In genomic region chr11:84880971-84881370, GRCm38 (mm10) we compare ENCODE assay signal across 8 mouse cellular contexts. TPM values are rescaled to one million over a fixed set of nuclear protein-coding genes. Genes with fewer than 3 reads are reported as not detected.
A peak's percentile ranks its signal among the peaks of the same experiment; 100 is the strongest.
DNase-seq lines count a peak whose midpoint lies in the region; ATAC-seq and TF ChIP-seq lines count a peak whose summit lies in the region.

No protein-coding gene starts in this region.

- H3K4me3 ChIP-seq in kidney, postnatal 0 days (replicated peaks; ENCODE audit: low read depth, low read length): peak overlapping the region; percentile 87
- H3K4me3 ChIP-seq in brown adipose tissue, adult 24 weeks (ENCODE audit: insufficient read depth, low read depth, low read length): peak overlapping the region; percentile 99
- peak overlapping the region; percentile 74 for H3K4me3 ChIP-seq in hindbrain, embryonic 14.5 days (replicated peaks; ENCODE audit: low read length)
- peak overlapping the region; percentile 84 for H3K4me3 ChIP-seq in midbrain, embryonic 16.5 days (ENCODE audit: low read depth, low read length)

- peak overlapping the region; percentile 93 for H3K4me2 ChIP-seq in kidney, postnatal 0 days (ENCODE audit: low read length)
- peak overlapping the region; percentile 67 for H3K4me2 ChIP-seq in hindbrain, embryonic 14.5 days (replicated peaks)
- H3K4me2 ChIP-seq in midbrain, embryonic 16.5 days (ENCODE audit: low read length): peak overlapping the region; percentile 86

- H3K27me3 ChIP-seq in kidney, postnatal 0 days (ENCODE audit: insufficient read depth, low read length): no peaks in the 10 kb centered on the region
- H3K27me3 ChIP-seq in hindbrain, embryonic 14.5 days (ENCODE audit: control insufficient read depth, insufficient read depth, low read length): no peaks in the 10 kb centered on the region
- no peaks in the 10 kb centered on the region for H3K27me3 ChIP-seq in midbrain, embryonic 16.5 days (ENCODE audit: control insufficient read depth, insufficient read depth, low read depth, low read length)

- H3K9me3 ChIP-seq in kidney, postnatal 0 days (replicated peaks; ENCODE audit: low read length): no peaks in the 10 kb centered on the region
- no peaks in the 10 kb centered on the region for H3K9me3 ChIP-seq in hindbrain, embryonic 14.5 days (ENCODE audit: control insufficient read depth, low read length)
- H3K9me3 ChIP-seq in midbrain, embryonic 16.5 days (replicated peaks; ENCODE audit: control insufficient read depth, low read length, poor library complexity, severe bottlenecking): no peaks in the 10 kb centered on the region

- DNase-seq in kidney, postnatal 0 days (ENCODE audit: low spot score): peak; percentile 30
- DNase-seq in kidney, adult 9 months: no peak
- DNase-seq in hindbrain, embryonic 14.5 days (ENCODE audit: low spot score): no peak
- DNase-seq in urinary bladder, postnatal 14 days (ENCODE audit: low spot score): no peak
- no peak for DNase-seq in adrenal gland, adult (ENCODE audit: inconsistent age in 2 of 2, low spot score in 1 of 2)
- DNase-seq in cerebellum, postnatal 4 days (ENCODE audit: low spot score in 2 of 2): no peak

- 0 out of 2 replicates have a peak, but pooled peaks have one; percentile 11 for ATAC-seq in kidney, postnatal 0 days (replicated peaks; ENCODE audit: low FRiP score, low read depth)
- ATAC-seq in hindbrain, embryonic 14.5 days (ENCODE audit: low FRiP score): no peak
- no peak for ATAC-seq in midbrain, embryonic 16.5 days

- peak overlapping the region; percentile 94 for H3K27ac ChIP-seq in kidney, postnatal 0 days
- no peak overlapping the region for H3K27ac ChIP-seq in brown adipose tissue, adult 24 weeks (replicated peaks; ENCODE audit: low read depth, low read length)
- peak overlapping the region; percentile 86 for H3K27ac ChIP-seq in hindbrain, embryonic 14.5 days
- peak overlapping the region; percentile 87 for H3K27ac ChIP-seq in midbrain, embryonic 16.5 days (ENCODE audit: low read length)

- WGBS in kidney, postnatal 0 days: 43% methylated on average over 9 of the region's 9 CpGs
- WGBS in hindbrain, embryonic 14.5 days: 61% methylated on average over 9 of the region's 9 CpGs
- WGBS in midbrain, embryonic 16.5 days: 64% methylated on average over 9 of the region's 9 CpGs

- peaks cover 5% of the 10 kb centered on the region; the same call in 1 of the 2 replicates for H3K4me1 ChIP-seq in kidney, postnatal 0 days (replicated peaks; ENCODE audit: insufficient read depth, low read length)
- no peaks in the 10 kb centered on the region for H3K4me1 ChIP-seq in brown adipose tissue, adult 24 weeks (ENCODE audit: control insufficient read depth, insufficient read depth, insufficient read length, low read length)
- H3K4me1 ChIP-seq in hindbrain, embryonic 14.5 days (replicated peaks; ENCODE audit: control insufficient read depth, insufficient read depth, low read length): peaks cover 18% of the 10 kb centered on the region
- H3K4me1 ChIP-seq in midbrain, embryonic 16.5 days (ENCODE audit: control insufficient read depth, insufficient read depth, low read length): peaks cover 15% of the 10 kb centered on the region

- TF ChIP-seq CTCF in kidney, postnatal 0 days (IDR thresholded peaks at IDR 0.05; ENCODE audit: low read depth): no peak

- H3K36me3 ChIP-seq in kidney, postnatal 0 days (ENCODE audit: insufficient read depth, low read length): peaks cover 4% of the 10 kb centered on the region; the same call in 1 of the 2 replicates
- H3K36me3 ChIP-seq in hindbrain, embryonic 14.5 days (replicated peaks; ENCODE audit: control insufficient read depth, insufficient read depth): peaks cover 27% of the 10 kb centered on the region
- H3K36me3 ChIP-seq in midbrain, embryonic 16.5 days (ENCODE audit: control insufficient read depth, insufficient read depth, low read length): 0 out of 2 replicates have a peak, but pooled peaks cover 3% of the 10 kb centered on the region

- H3K9ac ChIP-seq in kidney, postnatal 0 days (ENCODE audit: low read depth, low read length): peak overlapping the region; percentile 84
- peak overlapping the region; percentile 78 for H3K9ac ChIP-seq in hindbrain, embryonic 14.5 days
- peak overlapping the region; percentile 85 for H3K9ac ChIP-seq in midbrain, embryonic 16.5 days (ENCODE audit: low read depth, low read length)

RNA-seq across cellular contexts. Expression of gene Pigw, which starts 0.9 kb away (rescaled TPM):
- polyA plus RNA-seq in kidney, postnatal 0 days (2015; fragmentation: Nextera tagmentation; extraction: Ambion mirVana): 2.7 and 2.9 TPM in 2 replicates
- 3.5 and 4.7 TPM in 2 replicates for polyA plus RNA-seq in brown adipose tissue, adult 24 weeks (2012; ENCODE audit: insufficient read depth, insufficient read length, missing spikeins)
- 2.7 and 3.1 TPM in 2 replicates for polyA plus RNA-seq in hindbrain, embryonic 14.5 days (2014; fragmentation: Nextera tagmentation; extraction: Ambion mirVana)
- 2.4 and 3.4 TPM in 2 replicates for polyA plus RNA-seq in midbrain, embryonic 16.5 days (2015; fragmentation: Nextera tagmentation; extraction: Ambion mirVana)

RNA-seq across cellular contexts. Expression of gene Myo19, which starts 1.0 kb away (rescaled TPM):
- polyA plus RNA-seq in kidney, postnatal 0 days (2015; fragmentation: Nextera tagmentation; extraction: Ambion mirVana): 12.6 and 13.2 TPM in 2 replicates
- polyA plus RNA-seq in brown adipose tissue, adult 24 weeks (2012; ENCODE audit: insufficient read depth, insufficient read length, missing spikeins): 3.5 and 3.6 TPM in 2 replicates
- 6.0 and 6.1 TPM in 2 replicates for polyA plus RNA-seq in hindbrain, embryonic 14.5 days (2014; fragmentation: Nextera tagmentation; extraction: Ambion mirVana)
- polyA plus RNA-seq in midbrain, embryonic 16.5 days (2015; fragmentation: Nextera tagmentation; extraction: Ambion mirVana): 5.3 and 5.8 TPM in 2 replicates

RNA-seq across cellular contexts. Expression of gene Ggnbp2, which starts 10.4 kb away (rescaled TPM):
- polyA plus RNA-seq in kidney, postnatal 0 days (2015; fragmentation: Nextera tagmentation; extraction: Ambion mirVana): 56.4 and 57.5 TPM in 2 replicates
- polyA plus RNA-seq in brown adipose tissue, adult 24 weeks (2012; ENCODE audit: insufficient read depth, insufficient read length, missing spikeins): 60.0 and 66.9 TPM in 2 replicates
- polyA plus RNA-seq in hindbrain, embryonic 14.5 days (2014; fragmentation: Nextera tagmentation; extraction: Ambion mirVana): 67.6 and 69.7 TPM in 2 replicates
- 68.4 and 71.8 TPM in 2 replicates for polyA plus RNA-seq in midbrain, embryonic 16.5 days (2015; fragmentation: Nextera tagmentation; extraction: Ambion mirVana)

RNA-seq across cellular contexts. Expression of gene Znhit3, which starts 35.2 kb away (rescaled TPM):
- 45.2 and 47.5 TPM in 2 replicates for polyA plus RNA-seq in kidney, postnatal 0 days (2015; fragmentation: Nextera tagmentation; extraction: Ambion mirVana)
- polyA plus RNA-seq in brown adipose tissue, adult 24 weeks (2012; ENCODE audit: insufficient read depth, insufficient read length, missing spikeins): 18.5 and 22.0 TPM in 2 replicates
- polyA plus RNA-seq in hindbrain, embryonic 14.5 days (2014; fragmentation: Nextera tagmentation; extraction: Ambion mirVana): 65.3 and 70.3 TPM in 2 replicates
- 63.4 and 64.2 TPM in 2 replicates for polyA plus RNA-seq in midbrain, embryonic 16.5 days (2015; fragmentation: Nextera tagmentation; extraction: Ambion mirVana)

RNA-seq across cellular contexts. Expression of gene Dhrs11, which starts 52.2 kb away (rescaled TPM):
- 13.8 and 16.1 TPM in 2 replicates for polyA plus RNA-seq in kidney, postnatal 0 days (2015; fragmentation: Nextera tagmentation; extraction: Ambion mirVana)
- 18.6 and 22.3 TPM in 2 replicates for polyA plus RNA-seq in brown adipose tissue, adult 24 weeks (2012; ENCODE audit: insufficient read depth, insufficient read length, missing spikeins)
- 10.2 and 10.5 TPM in 2 replicates for polyA plus RNA-seq in hindbrain, embryonic 14.5 days (2014; fragmentation: Nextera tagmentation; extraction: Ambion mirVana)
- 8.8 and 9.0 TPM in 2 replicates for polyA plus RNA-seq in midbrain, embryonic 16.5 days (2015; fragmentation: Nextera tagmentation; extraction: Ambion mirVana)
